Mouse (Mus musculus) forebrain, embryonic 11.5 days (tissue): ENCODE measurements around the gene Yars. TPM values are rescaled to one million over a fixed set of nuclear protein-coding genes. Genes with fewer than 3 reads are reported as not detected.

Source experiments
- ATAC-seq: fragments of 200-750 bp; cut with Nextera tagmentation; replicated peaks from 2 replicates; pipeline ENCODE4 v1.8.0; 2017; ENCODE audit warnings: moderate TSS enrichment; ENCODE audit not compliant: low FRiP score
- DNase-seq: peaks from one replicate; pipeline ENCODE4 v3.0.0-alpha.2; 2017; ENCODE audit warnings: low spot score
- H3K27ac ChIP-seq: fragments of 300-500 bp; sonication (generic); 2 replicates; pipeline ENCODE4 v1.5.1; 2014; ENCODE audit warnings: low read depth, low read length
- H3K27me3 ChIP-seq: fragments of 300-500 bp; sonication (generic); 2 replicates; pipeline ENCODE4 v1.6.1; 2014; ENCODE audit warnings: mild to moderate bottlenecking, low read length, mixed read lengths; ENCODE audit not compliant: control insufficient read depth, insufficient read depth
- H3K36me3 ChIP-seq: fragments of 300-500 bp; sonication (generic); 2 replicates; pipeline ENCODE4 v1.6.1; 2014; ENCODE audit warnings: mild to moderate bottlenecking, low read length, moderate library complexity, mixed read lengths; ENCODE audit not compliant: control insufficient read depth, insufficient read depth
- H3K4me1 ChIP-seq: fragments of 300-500 bp; sonication (generic); replicated peaks from 2 replicates; pipeline ENCODE4 v1.6.1; 2014; ENCODE audit warnings: low read length, mixed read lengths; ENCODE audit not compliant: control insufficient read depth, insufficient read depth
- H3K4me2 ChIP-seq: fragments of 300-500 bp; sonication (generic); 2 replicates; pipeline ENCODE4 v1.6.1; 2014; ENCODE audit warnings: low read depth, mild to moderate bottlenecking, low read length, moderate library complexity, mixed read lengths; ENCODE audit not compliant: severe bottlenecking
- H3K4me3 ChIP-seq: fragments of 300-500 bp; sonication (generic); 2 replicates; pipeline ENCODE4 v1.5.1; 2014; ENCODE audit warnings: low read depth, low read length
- H3K9ac ChIP-seq: fragments of 300-500 bp; sonication (generic); 2 replicates; pipeline ENCODE4 v1.6.1; 2014; ENCODE audit warnings: low read length
- H3K9me3 ChIP-seq: fragments of 300-500 bp; sonication (generic); 2 replicates; pipeline ENCODE4 v1.6.1; 2016; ENCODE audit warnings: low read length, mixed read lengths; ENCODE audit not compliant: control insufficient read depth
- WGBS: fragments of 180-500 bp; shearing (Covaris S2); extraction: QIAGEN DNeasy Blood & Tissue Kit; methylation state at CpG from one replicate; pipeline ENCODE4 v1.1.7; 2014; 5-methylcytosine and 5-hydroxymethylcytosine counted together
- polyA plus RNA-seq: library from polyadenylated mRNA; unstranded; fragments of >200 nt; fragmentation: Nextera tagmentation; extraction: Ambion mirVana; gene quantifications from 2 replicates; pipeline ENCODE4 v1.2.1, GENCODE M21; 2014

The Yars gene
- polyA plus RNA-seq, 1 experiment from 2014 or later = 113 TPM

DNA sequence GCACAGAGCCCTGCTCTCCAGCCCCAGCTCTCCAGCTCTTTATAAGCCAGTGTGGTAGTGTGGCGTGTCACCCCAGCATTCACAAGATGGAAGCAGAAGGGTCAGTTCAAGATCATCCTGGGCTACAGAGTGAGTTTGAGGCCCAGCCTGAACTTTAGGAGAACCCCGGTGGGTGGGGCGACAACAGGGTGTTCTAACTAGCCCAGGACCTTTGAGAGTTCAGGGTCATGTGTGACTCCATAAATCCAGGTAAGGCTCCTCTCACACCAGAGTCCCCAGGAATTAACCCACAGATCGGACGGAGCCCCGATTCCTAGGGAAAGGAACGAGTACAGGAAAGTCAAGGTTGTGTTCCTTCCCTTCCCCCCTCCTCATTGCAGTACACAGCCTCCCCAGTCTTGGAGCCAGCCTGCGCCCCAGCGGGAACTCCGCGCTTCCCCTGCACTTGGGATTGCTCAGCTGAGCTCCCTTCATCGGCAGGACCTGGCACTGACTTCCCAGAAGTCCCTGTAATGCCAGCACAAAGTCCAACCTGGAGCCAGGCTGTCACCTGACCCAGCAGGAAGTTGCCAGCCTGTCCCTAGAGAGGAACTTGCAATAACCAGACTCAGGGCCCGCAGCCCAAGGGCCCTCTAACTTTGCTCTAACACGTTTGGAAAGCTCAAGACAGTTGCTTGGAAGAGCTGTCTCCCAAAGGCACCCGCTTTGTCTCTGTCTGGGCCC lies 61.4 kb downstream of the Yars start:
- H3K9ac ChIP-seq = peak overlapping the region; percentile 23; the same call in 1 of the 2 replicates
- ATAC-seq = peak; percentile 24
- H3K36me3 ChIP-seq = no peaks in the 10 kb centered on the region
- no peaks in the 10 kb centered on the region for H3K9me3 ChIP-seq
- 10% methylated on average over 15 of the region's 15 CpGs for WGBS
- H3K27me3 ChIP-seq = peaks cover 25% of the 10 kb centered on the region
- H3K4me2 ChIP-seq = peak overlapping the region; percentile 26
- peak; percentile 68 for DNase-seq
- H3K27ac ChIP-seq = peak overlapping the region; percentile 61; the same call in 1 of the 2 replicates
- peaks cover 23% of the 10 kb centered on the region for H3K4me1 ChIP-seq
- no peak overlapping the region for H3K4me3 ChIP-seq

DNA sequence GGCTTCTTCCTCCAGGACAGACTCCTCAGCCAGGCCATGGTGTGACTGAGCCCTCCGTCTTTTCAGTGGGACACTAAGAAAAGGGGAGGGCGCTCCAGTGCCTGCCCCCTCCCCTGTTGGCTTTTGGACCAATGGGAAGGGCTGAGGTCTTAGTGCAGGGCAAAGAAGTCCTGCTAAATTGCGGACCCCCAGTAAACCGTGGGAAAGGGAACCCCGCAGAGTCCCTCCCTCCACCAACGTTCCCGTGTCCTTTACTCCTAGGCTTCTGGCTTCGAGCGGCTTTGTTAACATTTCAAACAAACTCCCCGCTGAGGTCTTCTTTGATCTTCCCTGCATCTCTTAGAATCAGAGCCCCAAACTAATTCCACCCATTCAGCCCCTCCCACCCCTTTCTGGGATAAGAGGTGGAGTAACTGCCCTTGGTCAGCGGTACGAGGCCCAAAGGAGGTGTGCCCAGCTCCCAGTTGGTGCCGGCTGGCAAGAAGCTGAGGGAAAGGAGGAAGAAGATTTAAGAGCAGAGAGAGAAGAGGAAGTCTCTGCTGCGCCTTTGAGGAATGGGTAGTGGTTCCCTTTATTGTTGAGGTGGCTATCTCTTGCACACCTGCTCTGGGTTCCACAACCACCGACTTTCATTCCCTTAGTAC lies 62.0 kb downstream of the Yars start:
- Histone ChIP-seq H3K27me3 (peaks cover 24% of the 10 kb centered on the region), H3K36me3 (no peaks in the 10 kb centered on the region), H3K4me2 (peak overlapping the region; percentile 26), H3K9me3 (no peaks in the 10 kb centered on the region), H3K4me3 (no peak overlapping the region), H3K4me1 (peaks cover 26% of the 10 kb centered on the region), H3K27ac (peak overlapping the region; percentile 61), H3K9ac (peak overlapping the region; percentile 23; the same call in 1 of the 2 replicates)
- 1% methylated on average over 15 of the region's 15 CpGs for WGBS
- DNase-seq = peak; percentile 75
- ATAC-seq = peak; percentile 75

DNA sequence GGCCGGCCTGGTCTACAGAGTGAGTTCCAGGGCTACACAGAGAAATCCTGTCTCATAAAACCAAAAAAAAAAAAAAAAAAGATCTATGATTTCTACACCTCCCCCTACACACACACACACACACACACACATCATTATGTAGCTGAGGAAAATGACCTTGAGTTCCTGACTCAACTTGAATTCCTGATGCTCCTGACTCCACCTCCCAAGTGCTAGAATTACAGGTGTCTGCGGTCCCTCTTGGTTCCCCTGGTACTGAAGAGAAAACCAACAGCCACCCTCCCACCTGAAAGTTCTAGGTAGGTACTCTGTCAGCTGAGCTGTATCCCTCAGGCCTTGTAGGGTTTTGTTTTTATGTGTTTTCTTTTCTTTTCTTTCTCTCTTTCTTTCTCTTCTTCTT lies 62.9 kb downstream of the Yars start:
- H3K4me3 ChIP-seq = no peak overlapping the region
- H3K4me1 ChIP-seq = peaks cover 27% of the 10 kb centered on the region
- no peak overlapping the region for H3K27ac ChIP-seq
- no peak for ATAC-seq
- no peak for DNase-seq
- H3K9ac ChIP-seq = no peak overlapping the region
- H3K27me3 ChIP-seq = peaks cover 16% of the 10 kb centered on the region
- 77% methylated on average over 2 of the region's 2 CpGs for WGBS
- H3K36me3 ChIP-seq = no peaks in the 10 kb centered on the region
- H3K4me2 ChIP-seq = no peak overlapping the region
- H3K9me3 ChIP-seq = no peaks in the 10 kb centered on the region

DNA sequence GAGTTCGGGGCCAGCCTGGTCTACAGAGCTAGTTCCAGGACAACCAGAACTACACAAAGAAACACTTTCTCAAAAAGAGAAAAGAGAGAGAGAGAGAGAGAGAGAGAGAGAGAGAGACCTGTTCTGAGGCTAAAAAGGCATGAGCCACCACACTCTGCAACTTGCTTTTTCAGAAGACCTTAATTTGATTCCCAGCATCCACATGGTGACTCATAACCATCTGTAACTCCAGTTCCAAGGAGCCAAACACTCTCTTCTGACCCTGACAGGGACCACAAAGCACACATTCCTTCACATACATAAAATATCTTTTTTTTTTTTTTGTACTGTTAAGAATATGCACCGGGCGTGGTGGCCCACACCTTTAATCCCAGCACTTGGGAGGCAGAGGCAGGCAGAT lies 65.0 kb downstream of the Yars start:
- no peak overlapping the region for H3K4me3 ChIP-seq
- peaks cover 2% of the 10 kb centered on the region for H3K27me3 ChIP-seq
- no peaks in the 10 kb centered on the region for H3K9me3 ChIP-seq
- no peak for ATAC-seq
- 91% methylated on average over 3 of the region's 3 CpGs for WGBS
- DNase-seq = no peak
- H3K4me2 ChIP-seq = no peak overlapping the region
- H3K9ac ChIP-seq = no peak overlapping the region
- H3K4me1 ChIP-seq = peaks cover 20% of the 10 kb centered on the region
- H3K27ac ChIP-seq = no peak overlapping the region
- H3K36me3 ChIP-seq = no peaks in the 10 kb centered on the region

DNA sequence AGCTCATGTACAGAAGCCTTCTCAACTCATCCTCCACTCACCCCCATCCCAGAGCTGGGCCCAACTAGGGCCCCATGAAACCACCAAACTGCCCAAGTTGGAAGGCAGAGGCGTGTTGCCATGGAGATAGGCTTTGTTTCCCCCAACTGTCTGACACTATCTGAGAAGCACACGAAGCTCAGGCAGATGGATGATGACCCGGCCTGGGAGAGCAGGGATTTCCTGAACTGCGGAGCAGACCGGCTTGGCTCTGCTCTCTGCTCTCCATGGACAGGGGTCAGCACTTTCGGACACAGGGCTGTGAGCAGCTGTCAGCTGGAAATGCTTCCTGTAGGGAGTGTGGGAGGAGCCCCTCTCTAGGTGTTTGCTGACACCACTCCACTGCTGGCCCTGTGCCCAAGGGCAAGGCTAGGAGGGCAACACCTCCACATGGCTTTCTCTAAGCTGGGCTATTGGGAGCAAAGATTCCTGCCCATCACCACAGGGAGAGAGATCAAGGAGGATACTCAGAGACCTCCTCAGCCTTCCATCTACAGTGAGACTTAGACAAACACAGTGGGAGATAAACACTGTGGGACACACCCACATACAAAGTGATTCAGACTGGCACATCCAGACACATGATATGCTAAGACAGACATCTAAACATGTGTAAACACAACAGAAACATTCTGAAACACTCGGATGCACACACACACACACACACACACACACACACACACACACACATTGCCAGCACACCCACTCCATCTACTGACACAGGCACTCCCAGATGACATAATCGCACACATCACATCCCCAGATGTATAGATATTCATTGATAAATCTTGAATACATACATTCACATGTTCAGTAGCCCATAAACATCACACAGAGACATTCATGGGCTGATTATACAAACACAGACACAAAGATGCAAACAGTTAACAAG lies 67.2 kb downstream of the Yars start:
- H3K9ac ChIP-seq = no peak overlapping the region
- peaks cover 10% of the 10 kb centered on the region; the same call in 1 of the 2 replicates for H3K4me1 ChIP-seq
- H3K36me3 ChIP-seq = no peaks in the 10 kb centered on the region
- no peak overlapping the region for H3K27ac ChIP-seq
- no peaks in the 10 kb centered on the region for H3K27me3 ChIP-seq
- H3K4me2 ChIP-seq = no peak overlapping the region
- ATAC-seq = 0 out of 2 replicates have a peak, but pooled peaks have one; percentile 27
- WGBS = 32% methylated on average over 8 of the region's 8 CpGs
- no peak for DNase-seq
- no peak overlapping the region for H3K4me3 ChIP-seq
- H3K9me3 ChIP-seq = no peaks in the 10 kb centered on the region

DNA sequence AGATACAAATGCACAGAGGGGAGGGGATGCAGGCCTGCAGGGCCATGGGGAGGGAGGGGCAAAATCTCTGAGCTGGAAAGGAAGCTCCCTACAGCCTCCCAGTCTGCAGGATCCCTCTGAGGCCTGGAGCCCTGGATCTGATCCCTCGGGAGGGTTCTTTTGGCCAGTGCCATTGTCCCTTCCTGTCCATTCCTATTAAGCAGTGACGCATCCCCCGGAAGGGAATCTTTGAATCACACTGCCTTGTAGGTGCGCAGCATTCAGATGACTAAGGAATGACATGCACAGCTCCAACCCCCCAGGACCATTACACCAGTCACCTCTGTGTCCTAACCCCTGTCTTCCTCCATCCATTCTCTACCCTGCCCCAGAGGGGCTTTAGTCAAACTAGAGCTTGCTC lies 69.5 kb downstream of the Yars start:
- 58% methylated on average over 4 of the region's 4 CpGs for WGBS
- Histone ChIP-seq H3K36me3 (no peaks in the 10 kb centered on the region), H3K4me2 (no peak overlapping the region), H3K27me3 (no peaks in the 10 kb centered on the region), H3K4me3 (no peak overlapping the region), H3K27ac (no peak overlapping the region), H3K4me1 (peaks cover 8% of the 10 kb centered on the region; the same call in 1 of the 2 replicates), H3K9ac (no peak overlapping the region), H3K9me3 (no peaks in the 10 kb centered on the region)
- ATAC-seq = no peak
- DNase-seq = no peak

DNA sequence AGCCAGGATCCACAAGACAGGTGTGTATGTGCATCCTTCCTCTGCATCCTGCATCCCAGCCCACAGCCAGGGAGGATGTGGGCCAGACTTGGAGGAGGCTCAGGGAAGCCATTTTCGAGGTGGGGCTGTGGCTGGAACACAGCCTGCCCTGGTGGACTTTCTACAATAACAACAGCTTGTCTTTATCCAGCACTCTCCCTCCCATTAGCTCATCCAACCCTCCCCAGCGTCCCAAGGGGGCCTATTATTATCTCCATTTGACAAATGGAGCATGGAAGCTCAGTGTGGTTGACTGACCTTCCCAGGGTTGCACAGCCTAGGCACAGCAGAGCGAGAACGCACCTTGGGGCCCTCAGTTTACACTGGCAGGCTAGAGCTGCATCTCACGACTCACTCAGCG lies 71.1 kb downstream of the Yars start:
- no peak overlapping the region for H3K4me3 ChIP-seq
- H3K27me3 ChIP-seq = no peaks in the 10 kb centered on the region
- peaks cover 8% of the 10 kb centered on the region; the same call in 1 of the 2 replicates for H3K4me1 ChIP-seq
- H3K36me3 ChIP-seq = no peaks in the 10 kb centered on the region
- 13% methylated on average over 6 of the region's 6 CpGs for WGBS
- no peak overlapping the region for H3K4me2 ChIP-seq
- ATAC-seq (no peak), DNase-seq (no peak)
- no peak overlapping the region for H3K9ac ChIP-seq
- no peak overlapping the region for H3K27ac ChIP-seq
- H3K9me3 ChIP-seq = no peaks in the 10 kb centered on the region

DNA sequence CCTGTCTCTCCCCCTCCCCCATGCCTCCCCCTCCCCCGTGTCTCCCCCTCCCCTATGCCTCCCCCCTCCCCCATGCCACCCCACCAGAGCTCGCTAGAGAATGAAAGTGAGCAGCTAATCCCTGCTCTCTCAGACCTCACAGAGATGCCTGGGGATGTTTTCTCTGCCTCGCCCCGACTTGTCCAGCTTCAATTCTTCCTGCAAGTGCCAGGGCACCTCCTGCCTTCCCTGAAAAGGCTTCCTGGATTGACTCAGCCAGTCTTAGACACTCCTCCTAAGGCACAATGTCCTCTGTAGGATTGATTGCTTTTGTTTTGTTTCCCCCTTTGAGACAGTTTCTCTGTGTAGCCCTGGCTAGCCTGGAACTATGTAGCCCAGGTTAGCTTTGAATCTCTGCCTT lies 71.6 kb downstream of the Yars start, which contains the start of gene C77080:
Gene C77080, minus strand, starts transcription at position 209 of the 400 bp plus-strand sequence.
- Histone ChIP-seq H3K4me2 (no peak within 1 kb of the TSS), H3K27ac (no peak within 1 kb of the TSS), H3K4me1 (peaks cover 8% of the 10 kb centered on the region; the same call in 1 of the 2 replicates), H3K27me3 (no peaks in the 10 kb centered on the region), H3K36me3 (no peaks in the 10 kb centered on the region), H3K9ac (no peak within 1 kb of the TSS), H3K4me3 (no peak within 1 kb of the TSS), H3K9me3 (no peaks in the 10 kb centered on the region)
- DNase-seq (no peak), ATAC-seq (no peak)
- WGBS = 0% methylated on average over 3 of the region's 4 CpGs
